Mouse (Mus musculus): Measurements from ENCODE around the gene Mrpl12. TPM values are rescaled to one million over a fixed set of nuclear protein-coding genes. Genes with fewer than 3 reads are reported as not detected.

The Mrpl12 gene
- total and polyA plus RNA-seq, 3 experiments: 374 to 461 (median 457) TPM

GRCm38 (mm10) chr11:120538485-120538884 is 54.1 kb downstream of the Mrpl12 start:
- Histone ChIP-seq H3K9me3 (replicated peaks; ENCODE audit: insufficient read depth, low read length) (no peaks in the 10 kb centered on the region), H3K27ac (ENCODE audit: control insufficient read depth, low read depth, low read length) (no peak overlapping the region), H3K27me3 (ENCODE audit: control insufficient read depth in 1 of 2, insufficient read depth in 2 of 2, low read length in 2 of 2) (peaks cover 0 to 1% of the 10 kb centered on the region in 2 experiments; a peak in 1 of 4 replicates), H3K36me3 (ENCODE audit: control insufficient read depth in 1 of 2, insufficient read depth in 2 of 2, low read length in 2 of 2) (no peaks in the 10 kb centered on the region), H3K4me3 (ENCODE audit: control insufficient read depth in 1 of 2, insufficient read depth in 1 of 2, low read depth in 2 of 2, low read length in 2 of 2) (no peak overlapping the region), H3K9ac (ENCODE audit: control insufficient read depth, low read depth, low read length, poor library complexity, severe bottlenecking) (no peak overlapping the region), H3K4me1 (ENCODE audit: control insufficient read depth in 1 of 2, insufficient read depth in 2 of 2, low read length in 2 of 2) (peaks cover 0 to 10% of the 10 kb centered on the region in 2 experiments; a peak in 1 of 4 replicates), H3K79me2 (ENCODE audit: control insufficient read depth, insufficient read depth, low read length, poor library complexity) (no peaks in the 10 kb centered on the region)
- TF ChIP-seq GATA1 (IDR thresholded peaks at IDR 0.05; ENCODE audit: low read depth, low read length): no peak
- no peak for TF ChIP-seq TAL1 (IDR thresholded peaks at IDR 0.05; ENCODE audit: low read length)
- no peak for TF ChIP-seq ZNF384 (IDR thresholded peaks at IDR 0.05; ENCODE audit: low read depth, low read length)
- no peak for TF ChIP-seq MAX (IDR thresholded peaks at IDR 0.05; ENCODE audit: low read length)
- no peak for TF ChIP-seq TBP (IDR thresholded peaks at IDR 0.05; ENCODE audit: low read depth, low read length)
- no peak for TF ChIP-seq ZC3H11A (IDR thresholded peaks at IDR 0.05; ENCODE audit: low read depth, low read length)
- TF ChIP-seq SMC3 (IDR thresholded peaks at IDR 0.05; ENCODE audit: low read depth, low read length): no peak
- TF ChIP-seq HCFC1 (IDR thresholded peaks at IDR 0.05; ENCODE audit: low read depth, low read length): no peak
- no peak for TF ChIP-seq CTCF (IDR thresholded peaks at IDR 0.05 in 2 of 3, conservative IDR thresholded peaks at IDR 0.05 in 1 of 3; ENCODE audit: control insufficient read depth in 1 of 3, insufficient read depth in 1 of 3, low read depth in 2 of 3, low read length in 3 of 3, poor library complexity in 1 of 3, severe bottlenecking in 1 of 3)
- TF ChIP-seq USF2 (IDR thresholded peaks at IDR 0.05; ENCODE audit: borderline replicate concordance in 1 of 2, insufficient read depth in 1 of 2, low read depth in 1 of 2, low read length in 2 of 2): no peak
- no peak for TF ChIP-seq MAFK (IDR thresholded peaks at IDR 0.05; ENCODE audit: borderline replicate concordance, low read depth, low read length)
- no peak for TF ChIP-seq MEF2A (IDR thresholded peaks at IDR 0.05; ENCODE audit: extremely low read depth, insufficient replicate concordance, low read depth, low read length, poor library complexity, severe bottlenecking)
- TF ChIP-seq TCF12 (IDR thresholded peaks at IDR 0.05; ENCODE audit: low read depth, low read length): no peak
- TF ChIP-seq ZMIZ1 (IDR thresholded peaks at IDR 0.05; ENCODE audit: low read depth, low read length): no peak
- no peak for TF ChIP-seq SIN3A (IDR thresholded peaks at IDR 0.05; ENCODE audit: low read length)
- no peak for TF ChIP-seq KAT2A (conservative IDR thresholded peaks at IDR 0.05; ENCODE audit: low read depth, low read length)
- no peak for TF ChIP-seq MYB (IDR thresholded peaks at IDR 0.05; ENCODE audit: low read depth, low read length)
- TF ChIP-seq E2F4 (IDR thresholded peaks at IDR 0.05; ENCODE audit: borderline replicate concordance, low read depth, low read length): no peak
- TF ChIP-seq NELFE (IDR thresholded peaks at IDR 0.05; ENCODE audit: low read depth, low read length): no peak
- DNase-seq (ENCODE audit: low read depth, low spot score): no peak

Other genes starting within 250 kb of the Mrpl12 start
- 1,328 and 1,871 TPM in 2 replicates for gene Actg1, start 136.1 kb upstream of the Mrpl12 start, total RNA-seq (2012; rRNA removed)
- 1,000 to 10,000 TPM in 1 of 2 experiments, 100 to 1,000 TPM in 1; 899 to 1,784 TPM for gene Actg1, start 136.1 kb upstream of the Mrpl12 start, polyA plus RNA-seq (2012; ENCODE audit: insufficient read depth in 1 of 2, insufficient read length in 2 of 2, low read depth in 1 of 2, low replicate concordance in 2 of 2, missing spikeins in 1 of 2)
- 0.29 and 0.62 TPM in 2 replicates for gene Fscn2, start 123.1 kb upstream of the Mrpl12 start, total RNA-seq (2012; rRNA removed)
- under 1 TPM in 1 of 2 experiments, not detected in 1; 0.61 TPM for gene Fscn2, start 123.1 kb upstream of the Mrpl12 start, polyA plus RNA-seq (2012; ENCODE audit: insufficient read depth in 1 of 2, insufficient read length in 2 of 2, low read depth in 1 of 2, low replicate concordance in 2 of 2, missing spikeins in 1 of 2)
- 34.9 and 45.7 TPM in 2 replicates for gene Faap100, start 105.8 kb upstream of the Mrpl12 start, total RNA-seq (2012; rRNA removed)
- 10 to 100 TPM in 1 of 2 experiments, not detected in 1; 27.1 TPM for gene Faap100, start 105.8 kb upstream of the Mrpl12 start, polyA plus RNA-seq (2012; ENCODE audit: insufficient read depth in 1 of 2, insufficient read length in 2 of 2, low read depth in 1 of 2, low replicate concordance in 2 of 2, missing spikeins in 1 of 2)
- gene Nploc4, start 46.9 kb upstream of the Mrpl12 start, total RNA-seq (2012; rRNA removed): 77.4 and 88.3 TPM in 2 replicates
- 100 to 1,000 TPM; 117 to 352 TPM for gene Nploc4, start 46.9 kb upstream of the Mrpl12 start, polyA plus RNA-seq (2012; ENCODE audit: insufficient read depth in 1 of 2, insufficient read length in 2 of 2, low read depth in 1 of 2, low replicate concordance in 2 of 2, missing spikeins in 1 of 2)
- gene Tspan10, start 42.0 kb upstream of the Mrpl12 start, total RNA-seq (2012; rRNA removed): 0.20 and 0.65 TPM in 2 replicates
- gene Tspan10, start 42.0 kb upstream of the Mrpl12 start, polyA plus RNA-seq (2012; ENCODE audit: insufficient read depth in 1 of 2, insufficient read length in 2 of 2, low read depth in 1 of 2, low replicate concordance in 2 of 2, missing spikeins in 1 of 2): under 1 TPM in 1 of 2 experiments, not detected in 1; 0.29 TPM
- gene Pde6g, start 31.1 kb upstream of the Mrpl12 start, total RNA-seq (2012; rRNA removed): 0.35 and 0.46 TPM in 2 replicates
- under 1 TPM in 1 of 2 experiments, not detected in 1; 0.84 TPM for gene Pde6g, start 31.1 kb upstream of the Mrpl12 start, polyA plus RNA-seq (2012; ENCODE audit: insufficient read depth in 1 of 2, insufficient read length in 2 of 2, low read depth in 1 of 2, low replicate concordance in 2 of 2, missing spikeins in 1 of 2)
- gene Oxld1, start 26.5 kb upstream of the Mrpl12 start, total RNA-seq (2012; rRNA removed): 15.9 and 17.6 TPM in 2 replicates
- 10 to 100 TPM in 1 of 2 experiments, not detected in 1; 17.5 TPM for gene Oxld1, start 26.5 kb upstream of the Mrpl12 start, polyA plus RNA-seq (2012; ENCODE audit: insufficient read depth in 1 of 2, insufficient read length in 2 of 2, low read depth in 1 of 2, low replicate concordance in 2 of 2, missing spikeins in 1 of 2)
- 66.1 and 104 TPM in 2 replicates for gene Ccdc137, start 26.5 kb upstream of the Mrpl12 start, total RNA-seq (2012; rRNA removed)
- gene Ccdc137, start 26.5 kb upstream of the Mrpl12 start, polyA plus RNA-seq (2012; ENCODE audit: insufficient read depth in 1 of 2, insufficient read length in 2 of 2, low read depth in 1 of 2, low replicate concordance in 2 of 2, missing spikeins in 1 of 2): 100 to 1,000 TPM in 1 of 2 experiments, not detected in 1; 116 TPM
- 19.8 and 20.8 TPM in 2 replicates for gene Arl16, start 17.0 kb upstream of the Mrpl12 start, total RNA-seq (2012; rRNA removed)
- gene Arl16, start 17.0 kb upstream of the Mrpl12 start, polyA plus RNA-seq (2012; ENCODE audit: insufficient read depth in 1 of 2, insufficient read length in 2 of 2, low read depth in 1 of 2, low replicate concordance in 2 of 2, missing spikeins in 1 of 2): 10 to 100 TPM in 1 of 2 experiments, not detected in 1; 20.0 TPM
- gene Slc25a10, start 7.2 kb downstream of the Mrpl12 start, total RNA-seq (2012; rRNA removed): 40.4 and 52.0 TPM in 2 replicates
- gene Slc25a10, start 7.2 kb downstream of the Mrpl12 start, polyA plus RNA-seq (2012; ENCODE audit: insufficient read depth in 1 of 2, insufficient read length in 2 of 2, low read depth in 1 of 2, low replicate concordance in 2 of 2, missing spikeins in 1 of 2): 10 to 100 TPM in 1 of 2 experiments, not detected in 1; 53.6 TPM
- gene Gcgr, start 46.1 kb downstream of the Mrpl12 start, total RNA-seq (2012; rRNA removed): not detected in 2 replicates
- not detected for gene Gcgr, start 46.1 kb downstream of the Mrpl12 start, polyA plus RNA-seq (2012; ENCODE audit: insufficient read depth in 1 of 2, insufficient read length in 2 of 2, low read depth in 1 of 2, low replicate concordance in 2 of 2, missing spikeins in 1 of 2)
- 27.2 and 36.6 TPM in 2 replicates for gene Mcrip1, start 65.1 kb downstream of the Mrpl12 start, total RNA-seq (2012; rRNA removed)
- 10 to 100 TPM in 1 of 2 experiments, not detected in 1; 83.5 TPM for gene Mcrip1, start 65.1 kb downstream of the Mrpl12 start, polyA plus RNA-seq (2012; ENCODE audit: insufficient read depth in 1 of 2, insufficient read length in 2 of 2, low read depth in 1 of 2, low replicate concordance in 2 of 2, missing spikeins in 1 of 2)
- gene Ppp1r27, start 66.5 kb downstream of the Mrpl12 start, total RNA-seq (2012; rRNA removed): not detected in 2 replicates
- gene Ppp1r27, start 66.5 kb downstream of the Mrpl12 start, polyA plus RNA-seq (2012; ENCODE audit: insufficient read depth in 1 of 2, insufficient read length in 2 of 2, low read depth in 1 of 2, low replicate concordance in 2 of 2, missing spikeins in 1 of 2): not detected
- 625 and 639 TPM in 2 replicates for gene P4hb, start 88.6 kb downstream of the Mrpl12 start, total RNA-seq (2012; rRNA removed)
- 1,000 to 10,000 TPM in 1 of 2 experiments, 100 to 1,000 TPM in 1; 563 to 1,152 TPM for gene P4hb, start 88.6 kb downstream of the Mrpl12 start, polyA plus RNA-seq (2012; ENCODE audit: insufficient read depth in 1 of 2, insufficient read length in 2 of 2, low read depth in 1 of 2, low replicate concordance in 2 of 2, missing spikeins in 1 of 2)
- 364 and 367 TPM in 2 replicates for gene Arhgdia, start 97.0 kb downstream of the Mrpl12 start, total RNA-seq (2012; rRNA removed)
- gene Arhgdia, start 97.0 kb downstream of the Mrpl12 start, polyA plus RNA-seq (2012; ENCODE audit: insufficient read depth in 1 of 2, insufficient read length in 2 of 2, low read depth in 1 of 2, low replicate concordance in 2 of 2, missing spikeins in 1 of 2): 100 to 1,000 TPM; 601 to 821 TPM
- gene Alyref, start 113.8 kb downstream of the Mrpl12 start, total RNA-seq (2012; rRNA removed): 1,072 and 1,078 TPM in 2 replicates
- 100 to 1,000 TPM in 1 of 2 experiments, not detected in 1; 600 TPM for gene Alyref, start 113.8 kb downstream of the Mrpl12 start, polyA plus RNA-seq (2012; ENCODE audit: insufficient read depth in 1 of 2, insufficient read length in 2 of 2, low read depth in 1 of 2, low replicate concordance in 2 of 2, missing spikeins in 1 of 2)
- gene Anapc11, start 113.8 kb downstream of the Mrpl12 start, total RNA-seq (2012; rRNA removed): 97.3 and 130 TPM in 2 replicates
- gene Anapc11, start 113.8 kb downstream of the Mrpl12 start, polyA plus RNA-seq (2012; ENCODE audit: insufficient read depth in 1 of 2, insufficient read length in 2 of 2, low read depth in 1 of 2, low replicate concordance in 2 of 2, missing spikeins in 1 of 2): 100 to 1,000 TPM in 1 of 2 experiments, not detected in 1; 120 TPM
- 0.27 and 0.62 TPM in 2 replicates for gene Npb, start 123.9 kb downstream of the Mrpl12 start, total RNA-seq (2012; rRNA removed)
- 1 to 10 TPM in 1 of 2 experiments, not detected in 1; 1.7 TPM for gene Npb, start 123.9 kb downstream of the Mrpl12 start, polyA plus RNA-seq (2012; ENCODE audit: insufficient read depth in 1 of 2, insufficient read length in 2 of 2, low read depth in 1 of 2, low replicate concordance in 2 of 2, missing spikeins in 1 of 2)
- gene Pcyt2, start 133.3 kb downstream of the Mrpl12 start, total RNA-seq (2012; rRNA removed): 71.8 and 86.7 TPM in 2 replicates
- gene Pcyt2, start 133.3 kb downstream of the Mrpl12 start, polyA plus RNA-seq (2012; ENCODE audit: insufficient read depth in 1 of 2, insufficient read length in 2 of 2, low read depth in 1 of 2, low replicate concordance in 2 of 2, missing spikeins in 1 of 2): 10 to 100 TPM in 1 of 2 experiments, not detected in 1; 87.3 TPM
- gene Sirt7, start 140.6 kb downstream of the Mrpl12 start, total RNA-seq (2012; rRNA removed): 61.6 and 78.2 TPM in 2 replicates
- 10 to 100 TPM in 1 of 2 experiments, not detected in 1; 72.3 TPM for gene Sirt7, start 140.6 kb downstream of the Mrpl12 start, polyA plus RNA-seq (2012; ENCODE audit: insufficient read depth in 1 of 2, insufficient read length in 2 of 2, low read depth in 1 of 2, low replicate concordance in 2 of 2, missing spikeins in 1 of 2)
- gene Mafg, start 149.0 kb downstream of the Mrpl12 start, total RNA-seq (2012; rRNA removed): 26.5 and 29.7 TPM in 2 replicates
- 100 to 1,000 TPM in 1 of 2 experiments, 10 to 100 TPM in 1; 54.0 to 113 TPM for gene Mafg, start 149.0 kb downstream of the Mrpl12 start, polyA plus RNA-seq (2012; ENCODE audit: insufficient read depth in 1 of 2, insufficient read length in 2 of 2, low read depth in 1 of 2, low replicate concordance in 2 of 2, missing spikeins in 1 of 2)
- 2.6 and 7.1 TPM in 2 replicates for gene Pycr1, start 159.2 kb downstream of the Mrpl12 start, total RNA-seq (2012; rRNA removed)
- 10 to 100 TPM in 1 of 2 experiments, not detected in 1; 15.3 TPM for gene Pycr1, start 159.2 kb downstream of the Mrpl12 start, polyA plus RNA-seq (2012; ENCODE audit: insufficient read depth in 1 of 2, insufficient read length in 2 of 2, low read depth in 1 of 2, low replicate concordance in 2 of 2, missing spikeins in 1 of 2)
- gene Myadml2, start 163.5 kb downstream of the Mrpl12 start, total RNA-seq (2012; rRNA removed): not detected in 2 replicates
- gene Myadml2, start 163.5 kb downstream of the Mrpl12 start, polyA plus RNA-seq (2012; ENCODE audit: insufficient read depth in 1 of 2, insufficient read length in 2 of 2, low read depth in 1 of 2, low replicate concordance in 2 of 2, missing spikeins in 1 of 2): not detected
- gene Notum, start 176.6 kb downstream of the Mrpl12 start, total RNA-seq (2012; rRNA removed): not detected in 2 replicates
- not detected for gene Notum, start 176.6 kb downstream of the Mrpl12 start, polyA plus RNA-seq (2012; ENCODE audit: insufficient read depth in 1 of 2, insufficient read length in 2 of 2, low read depth in 1 of 2, low replicate concordance in 2 of 2, missing spikeins in 1 of 2)
- 31.9 and 36.2 TPM in 2 replicates for gene Aspscr1, start 188.4 kb downstream of the Mrpl12 start, total RNA-seq (2012; rRNA removed)
- 10 to 100 TPM in 1 of 2 experiments, not detected in 1; 72.5 TPM for gene Aspscr1, start 188.4 kb downstream of the Mrpl12 start, polyA plus RNA-seq (2012; ENCODE audit: insufficient read depth in 1 of 2, insufficient read length in 2 of 2, low read depth in 1 of 2, low replicate concordance in 2 of 2, missing spikeins in 1 of 2)
- 140 and 141 TPM in 2 replicates for gene Cenpx, start 229.1 kb downstream of the Mrpl12 start, total RNA-seq (2012; rRNA removed)
- 100 to 1,000 TPM in 1 of 2 experiments, not detected in 1; 206 TPM for gene Cenpx, start 229.1 kb downstream of the Mrpl12 start, polyA plus RNA-seq (2012; ENCODE audit: insufficient read depth in 1 of 2, insufficient read length in 2 of 2, low read depth in 1 of 2, low replicate concordance in 2 of 2, missing spikeins in 1 of 2)
- 26.5 and 45.1 TPM in 2 replicates for gene Lrrc45, start 229.3 kb downstream of the Mrpl12 start, total RNA-seq (2012; rRNA removed)
- gene Lrrc45, start 229.3 kb downstream of the Mrpl12 start, polyA plus RNA-seq (2012; ENCODE audit: insufficient read depth in 1 of 2, insufficient read length in 2 of 2, low read depth in 1 of 2, low replicate concordance in 2 of 2, missing spikeins in 1 of 2): 10 to 100 TPM in 1 of 2 experiments, not detected in 1; 31.0 TPM
- gene Rac3, start 236.9 kb downstream of the Mrpl12 start, total RNA-seq (2012; rRNA removed): 7.8 and 12.0 TPM in 2 replicates
- 10 to 100 TPM in 1 of 2 experiments, not detected in 1; 13.1 TPM for gene Rac3, start 236.9 kb downstream of the Mrpl12 start, polyA plus RNA-seq (2012; ENCODE audit: insufficient read depth in 1 of 2, insufficient read length in 2 of 2, low read depth in 1 of 2, low replicate concordance in 2 of 2, missing spikeins in 1 of 2)
- 12.0 and 14.1 TPM in 2 replicates for gene Dcxr, start 242.7 kb downstream of the Mrpl12 start, total RNA-seq (2012; rRNA removed)
- gene Dcxr, start 242.7 kb downstream of the Mrpl12 start, polyA plus RNA-seq (2012; ENCODE audit: insufficient read depth in 1 of 2, insufficient read length in 2 of 2, low read depth in 1 of 2, low replicate concordance in 2 of 2, missing spikeins in 1 of 2): 10 to 100 TPM in 1 of 2 experiments, not detected in 1; 12.2 TPM
- not detected in 2 replicates for gene Cbr2, start 247.5 kb downstream of the Mrpl12 start, total RNA-seq (2012; rRNA removed)
- gene Cbr2, start 247.5 kb downstream of the Mrpl12 start, polyA plus RNA-seq (2012; ENCODE audit: insufficient read depth in 1 of 2, insufficient read length in 2 of 2, low read depth in 1 of 2, low replicate concordance in 2 of 2, missing spikeins in 1 of 2): not detected